Mouse (Mus musculus): ENCODE data around the gene Rnf213. TPM values are rescaled to one million over a fixed set of nuclear protein-coding genes. Genes with fewer than 3 reads are reported as not detected.
A peak's percentile ranks its signal among the peaks of the same experiment; 100 is the strongest.

Rnf213 gene
- polyA plus RNA-seq, 1 experiment: 16.7 TPM

- Histone ChIP-seq H3K27me3 (ENCODE audit: control insufficient read depth, insufficient read depth, insufficient read length) (peaks cover 14% of the 10 kb centered on the region), H3K4me3 (no peak overlapping the region), H3ac (ENCODE audit: control insufficient read depth, insufficient read length) (no peak overlapping the region), H3K79me2 (ENCODE audit: control insufficient read depth, insufficient read depth) (no peaks in the 10 kb centered on the region), H3K36me3 (ENCODE audit: control insufficient read depth, insufficient read depth) (no peaks in the 10 kb centered on the region), H3K4me2 (ENCODE audit: low read depth) (no peak overlapping the region)
- no peak for TF ChIP-seq MYOG (IDR thresholded peaks at IDR 0.05; ENCODE audit: control insufficient read depth in 1 of 3, insufficient read depth in 1 of 3, insufficient read length in 2 of 3, low read depth in 2 of 3)
- no peak for TF ChIP-seq E2F4 (IDR thresholded peaks at IDR 0.05; ENCODE audit: insufficient read depth)
- TF ChIP-seq SRF (IDR thresholded peaks at IDR 0.05; ENCODE audit: control insufficient read depth, insufficient read length, low read depth): no peak
- no peak for TF ChIP-seq MAX (IDR thresholded peaks at IDR 0.05; ENCODE audit: low read depth)
- no peak for TF ChIP-seq TCF12 (IDR thresholded peaks at IDR 0.05; ENCODE audit: insufficient read depth, poor library complexity, severe bottlenecking)
- no peak for TF ChIP-seq CEBPB (IDR thresholded peaks at IDR 0.05; ENCODE audit: insufficient read depth, poor library complexity, severe bottlenecking)
- no peak for TF ChIP-seq POLR2AphosphoS2 (IDR thresholded peaks at IDR 0.05; ENCODE audit: insufficient read length, low read depth)
- no peak for TF ChIP-seq USF1 (IDR thresholded peaks at IDR 0.05; ENCODE audit: low read depth)
- TF ChIP-seq POLR2A (IDR thresholded peaks at IDR 0.05; ENCODE audit: insufficient read length, low read depth): no peak
- TF ChIP-seq MYOD1 (IDR thresholded peaks at IDR 0.05; ENCODE audit: control insufficient read depth in 1 of 3, insufficient read length in 2 of 3, low read depth in 2 of 3): no peak
- no peak for TF ChIP-seq TCF3 (IDR thresholded peaks at IDR 0.05; ENCODE audit: insufficient read length, low read depth)
Observed at GRCm38 (mm10) chr11:119352113-119352512, 40.8 kb upstream of the Rnf213 start.

GRCm38 (mm10) chr11:119353946-119354345 lies 39.0 kb upstream of the Rnf213 start:
- Histone ChIP-seq H3K4me3 (no peak overlapping the region), H3K36me3 (ENCODE audit: control insufficient read depth, insufficient read depth) (no peaks in the 10 kb centered on the region), H3K79me2 (ENCODE audit: control insufficient read depth, insufficient read depth) (no peaks in the 10 kb centered on the region), H3K27me3 (ENCODE audit: control insufficient read depth, insufficient read depth, insufficient read length) (peaks cover 14% of the 10 kb centered on the region), H3K4me2 (ENCODE audit: low read depth) (no peak overlapping the region), H3ac (ENCODE audit: control insufficient read depth, insufficient read length) (no peak overlapping the region)
- TF ChIP-seq USF1 (IDR thresholded peaks at IDR 0.05; ENCODE audit: low read depth): no peak

- TF ChIP-seq USF1 (IDR thresholded peaks at IDR 0.05; ENCODE audit: low read depth) (no peak), SRF (IDR thresholded peaks at IDR 0.05; ENCODE audit: control insufficient read depth, insufficient read length, low read depth) (peak; percentile 6), E2F4 (IDR thresholded peaks at IDR 0.05; ENCODE audit: insufficient read depth) (no peak), TCF3 (IDR thresholded peaks at IDR 0.05; ENCODE audit: insufficient read length, low read depth) (no peak), MYOG (IDR thresholded peaks at IDR 0.05; ENCODE audit: control insufficient read depth in 1 of 3, insufficient read depth in 1 of 3, insufficient read length in 2 of 3, low read depth in 2 of 3) (no peak), MYOD1 (IDR thresholded peaks at IDR 0.05; ENCODE audit: control insufficient read depth in 1 of 3, insufficient read length in 2 of 3, low read depth in 2 of 3) (peak in 1 of 3 experiments; percentile 40), REST (IDR thresholded peaks at IDR 0.05; ENCODE audit: insufficient read depth, insufficient read length) (no peak), MAX (IDR thresholded peaks at IDR 0.05; ENCODE audit: low read depth) (no peak)
- H3K36me3 ChIP-seq (ENCODE audit: control insufficient read depth, insufficient read depth): no peaks in the 10 kb centered on the region
- H3K4me3 ChIP-seq: peak overlapping the region; percentile 37
- H3K4me2 ChIP-seq (ENCODE audit: low read depth): peak overlapping the region; percentile 96
- peaks cover 14% of the 10 kb centered on the region for H3K27me3 ChIP-seq (ENCODE audit: control insufficient read depth, insufficient read depth, insufficient read length)
- no peaks in the 10 kb centered on the region for H3K79me2 ChIP-seq (ENCODE audit: control insufficient read depth, insufficient read depth)
- H3ac ChIP-seq (ENCODE audit: control insufficient read depth, insufficient read length): peak overlapping the region; percentile 9
Observed at GRCm38 (mm10) chr11:119354798-119355442, 38.0 kb upstream of the Rnf213 start.

GRCm38 (mm10) chr11:119355443-119356385 lies 37.2 kb upstream of the Rnf213 start, which contains the start of the genes Sgsh and Slc26a11:
Gene Sgsh, minus strand, starts transcription at chr11:119355536.
Gene Slc26a11, plus strand, starts transcription at chr11:119355557.
- no peak for TF ChIP-seq SRF (IDR thresholded peaks at IDR 0.05; ENCODE audit: control insufficient read depth, insufficient read length, low read depth)
- TF ChIP-seq CEBPB (IDR thresholded peaks at IDR 0.05; ENCODE audit: insufficient read depth, poor library complexity, severe bottlenecking): no peak
- no peak for TF ChIP-seq MYOG (IDR thresholded peaks at IDR 0.05; ENCODE audit: control insufficient read depth in 1 of 3, insufficient read depth in 1 of 3, insufficient read length in 2 of 3, low read depth in 2 of 3)
- TF ChIP-seq POLR2A (IDR thresholded peaks at IDR 0.05; ENCODE audit: insufficient read length, low read depth): peak; percentile 83
- TF ChIP-seq E2F4 (IDR thresholded peaks at IDR 0.05; ENCODE audit: insufficient read depth): no peak
- peak; percentile 73 for TF ChIP-seq POLR2AphosphoS2 (IDR thresholded peaks at IDR 0.05; ENCODE audit: insufficient read length, low read depth)
- TF ChIP-seq USF1 (IDR thresholded peaks at IDR 0.05; ENCODE audit: low read depth): peak; percentile 79
- TF ChIP-seq MYOD1 (IDR thresholded peaks at IDR 0.05; ENCODE audit: control insufficient read depth in 1 of 3, insufficient read length in 2 of 3, low read depth in 2 of 3): no peak
- TF ChIP-seq TCF12 (IDR thresholded peaks at IDR 0.05; ENCODE audit: insufficient read depth, poor library complexity, severe bottlenecking): no peak
- no peak for TF ChIP-seq TCF3 (IDR thresholded peaks at IDR 0.05; ENCODE audit: insufficient read length, low read depth)
- TF ChIP-seq MAX (IDR thresholded peaks at IDR 0.05; ENCODE audit: low read depth): no peak
- no peak for TF ChIP-seq REST (IDR thresholded peaks at IDR 0.05; ENCODE audit: insufficient read depth, insufficient read length)
- H3K4me3 ChIP-seq: peak within 1 kb of the TSS; percentile 37

More at GRCm38 (mm10) chr11:119355443-119356385, 37.2 kb upstream of the Rnf213 start, which contains the start of the genes Sgsh and Slc26a11:
- no peaks in the 10 kb centered on the region for H3K36me3 ChIP-seq (ENCODE audit: control insufficient read depth, insufficient read depth)
- H3ac ChIP-seq (ENCODE audit: control insufficient read depth, insufficient read length): peak within 1 kb of the TSS; percentile 9
- peak within 1 kb of the TSS; percentile 96 for H3K4me2 ChIP-seq (ENCODE audit: low read depth)
- H3K79me2 ChIP-seq (ENCODE audit: control insufficient read depth, insufficient read depth): no peaks in the 10 kb centered on the region
- H3K27me3 ChIP-seq (ENCODE audit: control insufficient read depth, insufficient read depth, insufficient read length): peaks cover 14% of the 10 kb centered on the region
